Mouse (Mus musculus) natural killer cell, adult 2 months (primary cell): ENCODE results near the gene Ptcd3.
"Not testable (repeated sequence)": the region's sequence is repeated elsewhere in the genome, so short reads cannot be mapped to it uniquely, and the experiment has no call there.

Experiments used
- DNase-seq, 2 experiments: peaks; one replicate each; pipeline ENCODE4 v3.0.0; 2022; ENCODE audit warnings: low spot score in 2 of 2

Ptcd3 gene

GRCm38 (mm10) chr6:71908481-71909381, at the start of gene Ptcd3, which contains the start of gene Polr1a:
TSS of gene Ptcd3 (minus strand) at chr6:71908750.
TSS of gene Polr1a (plus strand) at chr6:71909053.
- peak; percentile 92 to 93 for DNase-seq

GRCm38 (mm10) chr6:71951192-71951591, 42.6 kb upstream of the Ptcd3 start:
- DNase-seq = no peak

DNA sequence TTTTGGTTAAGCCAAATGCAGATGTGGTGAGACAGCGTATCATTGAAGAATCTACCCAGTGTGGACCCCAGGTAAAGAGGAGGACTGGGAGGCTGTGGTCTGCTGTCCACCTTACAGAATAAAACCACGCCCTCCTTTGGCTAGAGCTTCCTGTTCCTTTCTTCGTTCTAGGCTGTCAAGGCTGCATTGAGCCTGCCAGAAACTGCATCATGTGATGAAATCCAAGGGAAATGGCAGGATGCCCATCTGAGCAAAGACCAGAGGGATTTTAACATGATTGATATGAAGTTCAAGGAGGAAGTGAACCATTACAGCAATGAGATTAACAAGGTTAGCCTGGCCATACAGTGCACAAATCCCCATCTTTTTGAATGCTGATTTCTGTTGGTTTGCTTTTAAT, 42.0 kb upstream of the Ptcd3 start:
- DNase-seq = no peak

DNA sequence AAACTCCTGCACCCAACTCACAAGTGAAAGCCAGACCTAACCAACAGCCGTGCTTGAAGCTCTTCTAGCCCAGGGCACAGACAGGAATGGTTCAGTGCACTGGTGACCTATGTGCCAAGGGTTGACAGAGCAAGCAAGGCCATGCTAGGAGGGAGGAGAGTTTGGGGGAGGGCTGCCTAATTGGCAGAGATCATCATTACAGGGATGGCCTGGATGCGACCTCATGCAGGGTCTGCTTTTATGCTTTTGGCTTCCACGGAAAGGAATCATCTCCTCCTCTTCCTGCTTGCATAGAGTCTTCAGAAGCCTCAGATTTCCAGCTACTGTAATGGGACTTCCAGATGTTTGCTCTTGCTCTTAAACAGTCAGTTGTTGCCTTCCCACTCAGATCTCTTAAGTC, 41.2 kb upstream of the Ptcd3 start:
- DNase-seq = no peak

GRCm38 (mm10) chr6:71946121-71946520, 37.6 kb upstream of the Ptcd3 start:
- DNase-seq = no peak

- no peak for DNase-seq
These were observed 36.6 kb upstream of the Ptcd3 start for GRCm38 (mm10) chr6:71945101-71945500.

DNA sequence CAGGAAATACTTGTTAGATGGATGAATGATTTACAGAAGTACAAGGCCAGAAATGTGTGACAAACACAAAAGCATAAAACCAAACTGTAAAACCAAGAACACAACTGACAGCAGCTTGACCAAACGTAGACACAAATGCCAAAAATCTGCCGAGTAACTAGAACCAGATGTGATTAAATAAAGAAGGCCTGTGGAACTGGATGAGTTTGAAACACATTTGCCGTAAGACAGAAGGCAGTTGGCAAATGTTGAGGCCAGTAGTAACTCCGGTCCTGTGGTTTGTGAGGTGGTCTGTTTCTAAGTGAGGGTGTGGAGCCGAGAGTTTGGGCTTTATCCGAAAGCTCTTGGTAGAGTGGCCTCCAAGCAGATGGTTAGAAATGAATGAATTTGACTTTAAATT, 32.4 kb upstream of the Ptcd3 start:
- DNase-seq = no peak

GRCm38 (mm10) chr6:71935737-71936136, 27.2 kb upstream of the Ptcd3 start:
- no peak for DNase-seq

- DNase-seq = no peak
These were observed 25.6 kb upstream of the Ptcd3 start for GRCm38 (mm10) chr6:71934081-71934556.

- DNase-seq = no peak
These were observed 23.8 kb upstream of the Ptcd3 start for GRCm38 (mm10) chr6:71932347-71932746.

DNA sequence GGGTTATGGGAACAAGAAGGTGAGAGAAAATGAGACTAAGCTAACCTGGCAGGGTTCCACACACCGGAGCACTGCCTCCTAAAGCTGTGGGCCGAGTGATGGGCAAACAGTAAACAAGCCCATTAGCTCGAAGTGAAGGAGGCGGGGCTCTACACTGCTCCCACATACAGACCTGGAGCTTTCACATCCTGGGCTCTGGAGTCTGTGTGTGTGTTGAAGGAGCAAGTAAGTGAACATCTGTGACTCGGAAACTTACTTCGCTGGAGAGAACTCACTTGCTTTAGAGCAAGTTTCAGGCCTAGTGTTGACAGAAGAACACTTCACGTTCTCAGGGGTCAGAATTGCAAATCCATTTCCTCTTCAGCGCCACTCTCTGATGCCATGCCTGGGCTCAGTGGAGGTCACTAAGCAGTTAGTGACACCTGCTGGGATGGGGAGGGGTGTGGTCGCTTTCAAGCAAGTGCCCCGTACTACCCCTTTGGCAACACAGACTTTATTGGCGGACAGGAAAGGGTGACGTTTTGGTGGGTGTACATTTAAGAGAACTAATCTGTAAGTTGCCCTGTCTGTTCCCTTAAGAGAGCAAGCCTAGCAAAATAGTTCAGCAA, 22.4 kb upstream of the Ptcd3 start:
- peak in 1 of 2 experiments; percentile 22 for DNase-seq

GRCm38 (mm10) chr6:71930053-71930452, 21.5 kb upstream of the Ptcd3 start:
- peak in 1 of 2 experiments; percentile 24 for DNase-seq

DNA sequence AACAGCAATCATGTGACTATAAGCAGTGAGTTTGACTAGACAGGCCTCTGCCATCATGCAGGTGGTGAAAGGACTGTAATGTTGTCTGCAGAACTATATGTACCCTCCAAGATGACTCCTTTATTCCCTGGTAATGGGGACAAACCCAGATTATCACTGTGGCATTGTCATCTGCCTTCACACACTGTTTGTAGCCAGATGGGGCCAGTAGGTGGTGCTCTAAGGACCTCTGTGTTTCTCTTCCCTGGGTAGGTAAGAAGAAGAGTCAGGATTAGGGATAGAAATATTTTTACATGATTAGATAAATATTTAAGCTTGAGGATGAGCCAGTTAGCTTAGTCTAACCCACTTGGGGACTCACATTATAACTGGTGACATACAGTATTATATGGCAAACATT, 19.4 kb upstream of the Ptcd3 start:
- DNase-seq = peak in 1 of 2 experiments; percentile 18

GRCm38 (mm10) chr6:71925233-71925632, 16.7 kb upstream of the Ptcd3 start:
- not testable (repeated sequence) for DNase-seq

DNA sequence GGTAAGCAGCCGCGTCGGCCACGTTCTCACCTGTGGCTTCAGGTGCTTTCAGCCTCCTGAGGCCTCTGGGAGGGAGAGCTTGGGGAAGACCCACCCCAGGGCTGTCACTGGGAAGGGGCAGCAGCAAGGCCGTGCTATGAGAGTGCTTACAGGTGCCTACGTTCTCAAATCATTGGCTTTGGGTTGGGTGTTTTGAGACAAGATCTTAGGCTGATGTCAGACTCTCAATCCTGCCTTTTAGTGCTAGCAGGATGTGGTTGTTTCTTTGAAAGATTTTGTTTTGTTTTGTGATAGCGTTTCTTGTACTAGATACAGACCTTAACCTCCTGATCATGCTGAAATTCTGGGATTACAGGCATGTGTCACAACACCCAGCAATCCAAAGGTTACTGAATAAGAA, 12.2 kb upstream of the Ptcd3 start:
- DNase-seq = no peak

DNA sequence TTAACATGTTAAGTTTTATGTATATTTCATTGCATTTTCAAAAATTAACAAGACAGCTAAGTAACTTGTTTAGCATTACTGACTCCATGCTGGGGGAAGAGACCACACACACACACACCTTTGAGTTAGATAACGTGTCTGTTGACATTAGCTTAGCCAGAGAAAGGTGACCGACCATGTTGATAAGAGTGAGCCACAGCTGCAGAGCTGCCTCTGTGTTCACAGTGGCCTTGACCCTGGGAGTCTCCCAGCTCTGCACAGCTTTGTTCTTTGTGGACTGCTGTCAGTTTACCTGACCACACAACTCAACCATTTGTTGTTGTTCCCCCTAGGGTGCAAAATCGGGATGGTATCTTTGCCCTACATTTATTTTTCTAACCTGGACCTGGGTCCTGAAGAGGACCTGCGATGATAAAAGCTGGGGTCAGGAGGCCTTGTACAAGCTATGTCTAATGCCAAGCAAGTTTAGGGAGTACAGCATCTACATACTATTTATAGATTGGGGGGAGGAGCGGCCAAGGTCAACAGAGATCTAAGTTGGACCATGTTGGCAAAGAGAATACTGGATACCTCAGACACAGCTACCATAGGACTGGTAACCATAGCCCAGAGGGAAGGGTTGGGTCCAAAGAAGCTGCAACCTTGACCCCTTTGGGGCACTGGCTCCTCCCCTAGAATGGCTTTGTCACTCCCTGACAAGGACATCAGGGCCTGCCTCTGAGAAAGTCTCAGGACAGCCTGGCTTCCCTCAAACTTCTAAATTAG, 3.3 kb upstream of the Ptcd3 start:
- DNase-seq = no peak

- peak; percentile 24 to 44 for DNase-seq
These were observed 1.3 kb upstream of the Ptcd3 start for GRCm38 (mm10) chr6:71909840-71910239.

DNA sequence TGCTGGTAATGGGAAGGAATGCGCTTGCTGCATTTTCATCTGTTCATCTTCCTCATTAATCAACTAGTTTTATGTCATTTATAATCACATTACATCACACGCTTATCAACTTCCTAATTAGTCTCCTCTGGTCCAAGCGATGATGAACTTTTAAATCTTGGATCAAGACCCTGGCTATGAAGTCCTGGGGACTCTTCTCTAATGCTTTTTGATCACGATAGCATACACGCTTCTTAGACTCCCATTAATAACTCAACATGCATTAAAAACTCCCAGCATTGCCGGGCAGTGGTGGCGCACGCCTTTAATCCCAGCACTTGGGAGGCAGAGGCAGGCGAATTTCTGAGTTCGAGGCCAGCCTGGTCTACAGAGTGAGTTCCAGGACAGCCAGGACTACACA, 834 bp upstream of the Ptcd3 start:
- DNase-seq = no peak

GRCm38 (mm10) chr6:71907702-71908235, 781 bp downstream of the Ptcd3 start:
- no peak for DNase-seq

- no peak for DNase-seq
These were observed 15.3 kb downstream of the Ptcd3 start for GRCm38 (mm10) chr6:71893263-71893662.

GRCm38 (mm10) chr6:71877965-71878760, 30.4 kb downstream of the Ptcd3 start:
- no peak for DNase-seq
